8 mouse cellular contexts compared by ENCODE assay signal in genomic region chr11:80809993-80810821, GRCm38 (mm10). TPM values are rescaled to one million over a fixed set of nuclear protein-coding genes. Genes with fewer than 3 reads are reported as not detected.
DNase-seq lines count a peak whose midpoint lies in the region; ATAC-seq lines count a peak whose summit lies in the region.

Gene Tmem98, plus strand, starts transcription at chr11:80810175.

- peaks cover 8% of the 10 kb centered on the region for H3K4me1 ChIP-seq in forebrain, embryonic 11.5 days (replicated peaks; ENCODE audit: control insufficient read depth, insufficient read depth, low read length)
- peaks cover 23% of the 10 kb centered on the region for H3K4me1 ChIP-seq in midbrain, embryonic 13.5 days (replicated peaks)

- H3K9me3 ChIP-seq in forebrain, embryonic 11.5 days (ENCODE audit: control insufficient read depth, low read length) = no peaks in the 10 kb centered on the region
- no peaks in the 10 kb centered on the region for H3K9me3 ChIP-seq in midbrain, embryonic 13.5 days

- peak; percentile 79 for ATAC-seq in forebrain, embryonic 11.5 days (replicated peaks; ENCODE audit: low FRiP score)
- ATAC-seq in midbrain, embryonic 13.5 days = peak; percentile 90

- H3K27me3 ChIP-seq in forebrain, embryonic 11.5 days (ENCODE audit: control insufficient read depth, insufficient read depth, low read length) = no peaks in the 10 kb centered on the region
- no peaks in the 10 kb centered on the region; the same call in 1 of the 2 replicates for H3K27me3 ChIP-seq in midbrain, embryonic 13.5 days

- H3K9ac ChIP-seq in forebrain, embryonic 11.5 days (ENCODE audit: low read length) = peak within 1 kb of the TSS; percentile 92
- H3K9ac ChIP-seq in midbrain, embryonic 13.5 days (replicated peaks) = peak within 1 kb of the TSS; percentile 77

- intact Hi-C loops in left cerebral cortex, postnatal 4 days (cut with DNase I) = no loop called here

- no peak for DNase-seq in frontal cortex, adult 2 months (ENCODE audit: extremely low spot score in 1 of 2, low spot score in 1 of 2)
- DNase-seq in frontal cortex, postnatal 25 days (ENCODE audit: low spot score in 2 of 2) = no peak
- peak; percentile 78 for DNase-seq in adrenal gland, postnatal 10 days
- DNase-seq in forebrain, embryonic 11.5 days (ENCODE audit: low spot score) = peak; percentile 83
- peak; percentile 63 for DNase-seq in heart, postnatal 4 days
- DNase-seq in left cerebral cortex, postnatal 4 days = peak; percentile 24
- peak; percentile 30 to 31 for DNase-seq in urinary bladder, postnatal 36 days (ENCODE audit: low spot score in 2 of 2)

- peak within 1 kb of the TSS; percentile 66 for H3K27ac ChIP-seq in forebrain, embryonic 11.5 days (ENCODE audit: low read depth, low read length)
- peak within 1 kb of the TSS; percentile 61 for H3K27ac ChIP-seq in midbrain, embryonic 13.5 days

- H3K4me2 ChIP-seq in forebrain, embryonic 11.5 days (ENCODE audit: low read depth, low read length, severe bottlenecking) = peak within 1 kb of the TSS; percentile 90
- peak within 1 kb of the TSS; percentile 80 for H3K4me2 ChIP-seq in midbrain, embryonic 13.5 days (replicated peaks)

- H3K4me3 ChIP-seq in forebrain, embryonic 11.5 days (ENCODE audit: low read depth, low read length) = peak within 1 kb of the TSS; percentile 54
- peak within 1 kb of the TSS; percentile 55 for H3K4me3 ChIP-seq in midbrain, embryonic 13.5 days (replicated peaks)

- peaks cover under 1% of the 10 kb centered on the region; the same call in 1 of the 2 replicates for H3K36me3 ChIP-seq in forebrain, embryonic 11.5 days (ENCODE audit: control insufficient read depth, insufficient read depth, low read length)
- peaks cover 14% of the 10 kb centered on the region for H3K36me3 ChIP-seq in midbrain, embryonic 13.5 days

- under 1% methylated on average over 41 of the region's 54 CpGs for WGBS in forebrain, embryonic 11.5 days
- WGBS in midbrain, embryonic 13.5 days = under 1% methylated on average over 54 of the region's 54 CpGs

RNA-seq across cellular contexts. Expression of gene Tmem98, which starts in this region (rescaled TPM):
- 15.5 and 18.4 TPM in 2 replicates for polyA plus RNA-seq in frontal cortex, adult 2 months (2012; rRNA removed)
- total RNA-seq in adrenal gland, postnatal 10 days (2021) = 10 to 100 TPM; 30.4 to 30.8 TPM
- 92.7 and 97.0 TPM in 2 replicates for polyA plus RNA-seq in forebrain, embryonic 11.5 days (2014; fragmentation: Nextera tagmentation; extraction: Ambion mirVana)
- 10 to 100 TPM; 50.9 to 53.6 TPM for total RNA-seq in heart, postnatal 4 days (2021)
- 1 to 10 TPM; 6.5 to 7.7 TPM for total RNA-seq in left cerebral cortex, postnatal 4 days (2021)
- polyA plus RNA-seq in midbrain, embryonic 13.5 days (2015; fragmentation: Nextera tagmentation; extraction: Ambion mirVana) = 41.7 and 48.6 TPM in 2 replicates

Comparison
In these comparisons a context has a peak if more than half of its experiments do, and no peak if none do; other contexts are left out.
1. DNase-seq: peak in adrenal gland, postnatal 10 days (single experiment), forebrain, embryonic 11.5 days (single experiment), heart, postnatal 4 days (single experiment), left cerebral cortex, postnatal 4 days (single experiment) and urinary bladder, postnatal 36 days (2 of 2); none in frontal cortex, adult 2 months (0 of 2) and frontal cortex, postnatal 25 days (0 of 2).